Mouse (Mus musculus): Measurements from ENCODE around the gene Gdpgp1. TPM values are rescaled to one million over a fixed set of nuclear protein-coding genes. Genes with fewer than 3 reads are reported as not detected.

Gene Gdpgp1
- polyA plus RNA-seq (2014; fragmentation: Illumina TruSeq; extraction: RNeasy Lipid Tissue Mini Kit (QIAGEN cat#74804); ENCODE audit: insufficient read depth, low read depth, low replicate concordance), result 1.6 TPM

GRCm38 (mm10) chr7:80232489-80233029 lies at the start of gene Gdpgp1, which contains the start of gene Cib1:
Gdpgp1 (plus strand) TSS chr7:80232865.
Cib1 (minus strand) TSS chr7:80232813.

GRCm38 (mm10) chr7:80186531-80187296 lies 46.0 kb upstream of the Gdpgp1 start, which contains the start of gene Sema4b:
Sema4b (plus strand) TSS chr7:80186841.

GRCm38 (mm10) chr7:80246148-80246721 lies 13.6 kb downstream of the Gdpgp1 start, which contains the start of gene Ttll13:
Ttll13 (plus strand) TSS chr7:80246376.

GRCm38 (mm10) chr7:80260625-80261371 lies 28.1 kb downstream of the Gdpgp1 start, which contains the start of gene Ngrn:
Ngrn (plus strand) TSS chr7:80261215.

GRCm38 (mm10) chr7:80268897-80269750 lies 36.5 kb downstream of the Gdpgp1 start, which contains the start of gene Vps33b:
Vps33b (plus strand) TSS chr7:80269649.

Other genes with a start within 250 kb of the Gdpgp1 start
- 9.3 TPM for gene Zfp710, start 208.1 kb upstream of the Gdpgp1 start, polyA plus RNA-seq (2014; fragmentation: Illumina TruSeq; extraction: RNeasy Lipid Tissue Mini Kit (QIAGEN cat#74804); ENCODE audit: insufficient read depth, low read depth, low replicate concordance)
- gene Idh2, start 117.5 kb upstream of the Gdpgp1 start, polyA plus RNA-seq (2014; fragmentation: Illumina TruSeq; extraction: RNeasy Lipid Tissue Mini Kit (QIAGEN cat#74804); ENCODE audit: insufficient read depth, low read depth, low replicate concordance), result 115 TPM
- gene Sema4b, start 46.0 kb upstream of the Gdpgp1 start, polyA plus RNA-seq (2014; fragmentation: Illumina TruSeq; extraction: RNeasy Lipid Tissue Mini Kit (QIAGEN cat#74804); ENCODE audit: insufficient read depth, low read depth, low replicate concordance), result 4.1 TPM
- 95.7 TPM for gene Cib1, start 52 bp upstream of the Gdpgp1 start, polyA plus RNA-seq (2014; fragmentation: Illumina TruSeq; extraction: RNeasy Lipid Tissue Mini Kit (QIAGEN cat#74804); ENCODE audit: insufficient read depth, low read depth, low replicate concordance)
- gene Ttll13, start 13.5 kb downstream of the Gdpgp1 start, polyA plus RNA-seq (2014; fragmentation: Illumina TruSeq; extraction: RNeasy Lipid Tissue Mini Kit (QIAGEN cat#74804); ENCODE audit: insufficient read depth, low read depth, low replicate concordance), result 0.74 TPM
- 36.1 TPM for gene Ngrn, start 28.4 kb downstream of the Gdpgp1 start, polyA plus RNA-seq (2014; fragmentation: Illumina TruSeq; extraction: RNeasy Lipid Tissue Mini Kit (QIAGEN cat#74804); ENCODE audit: insufficient read depth, low read depth, low replicate concordance)
- gene Vps33b, start 36.8 kb downstream of the Gdpgp1 start, polyA plus RNA-seq (2014; fragmentation: Illumina TruSeq; extraction: RNeasy Lipid Tissue Mini Kit (QIAGEN cat#74804); ENCODE audit: insufficient read depth, low read depth, low replicate concordance), result 7.7 TPM
- gene Prc1, start 61.6 kb downstream of the Gdpgp1 start, polyA plus RNA-seq (2014; fragmentation: Illumina TruSeq; extraction: RNeasy Lipid Tissue Mini Kit (QIAGEN cat#74804); ENCODE audit: insufficient read depth, low read depth, low replicate concordance), result 1.7 TPM
- 7.9 TPM for gene Rccd1, start 91.6 kb downstream of the Gdpgp1 start, polyA plus RNA-seq (2014; fragmentation: Illumina TruSeq; extraction: RNeasy Lipid Tissue Mini Kit (QIAGEN cat#74804); ENCODE audit: insufficient read depth, low read depth, low replicate concordance)
- 26.9 TPM for gene Unc45a, start 108.1 kb downstream of the Gdpgp1 start, polyA plus RNA-seq (2014; fragmentation: Illumina TruSeq; extraction: RNeasy Lipid Tissue Mini Kit (QIAGEN cat#74804); ENCODE audit: insufficient read depth, low read depth, low replicate concordance)
- 11.1 TPM for gene Hddc3, start 110.2 kb downstream of the Gdpgp1 start, polyA plus RNA-seq (2014; fragmentation: Illumina TruSeq; extraction: RNeasy Lipid Tissue Mini Kit (QIAGEN cat#74804); ENCODE audit: insufficient read depth, low read depth, low replicate concordance)
- gene Man2a2, start 138.5 kb downstream of the Gdpgp1 start, polyA plus RNA-seq (2014; fragmentation: Illumina TruSeq; extraction: RNeasy Lipid Tissue Mini Kit (QIAGEN cat#74804); ENCODE audit: insufficient read depth, low read depth, low replicate concordance), result 13.0 TPM
- gene Fes, start 155.1 kb downstream of the Gdpgp1 start, polyA plus RNA-seq (2014; fragmentation: Illumina TruSeq; extraction: RNeasy Lipid Tissue Mini Kit (QIAGEN cat#74804); ENCODE audit: insufficient read depth, low read depth, low replicate concordance), result 15.8 TPM
- 29.6 TPM for gene Furin, start 172.6 kb downstream of the Gdpgp1 start, polyA plus RNA-seq (2014; fragmentation: Illumina TruSeq; extraction: RNeasy Lipid Tissue Mini Kit (QIAGEN cat#74804); ENCODE audit: insufficient read depth, low read depth, low replicate concordance)

All from lung, adult 10 weeks (tissue).